Mouse (Mus musculus) G1E (cell line): ENCODE measurements around the gene Sorbs2.

Experiments
- CTCF ChIP-seq: IDR thresholded peaks from 2 replicates; pipeline ENCODE4 v1.5.1; 2012; ENCODE audit warnings: low read depth, low read length, inconsistent platforms, mixed read lengths
- GATA1 ChIP-seq: IDR thresholded peaks from 2 replicates; pipeline ENCODE4 v1.6.1; 2012; ENCODE audit warnings: borderline replicate concordance, low read length, inconsistent platforms, mixed read lengths
- GATA2 ChIP-seq: IDR thresholded peaks from 2 replicates; pipeline ENCODE4 v1.6.1; 2012; ENCODE audit warnings: low read depth, low read length, inconsistent platforms, borderline replicate concordance
- POLR2AphosphoS5 ChIP-seq: IDR thresholded peaks from 2 replicates; pipeline ENCODE4 v1.6.1; 2012; ENCODE audit warnings: low read depth, low read length, inconsistent platforms; ENCODE audit not compliant: insufficient replicate concordance
- TAL1 ChIP-seq: conservative IDR thresholded peaks from 2 replicates; pipeline ENCODE4 v1.6.1; 2012; ENCODE audit warnings: low read depth, low read length, inconsistent platforms, mixed read lengths

DNA sequence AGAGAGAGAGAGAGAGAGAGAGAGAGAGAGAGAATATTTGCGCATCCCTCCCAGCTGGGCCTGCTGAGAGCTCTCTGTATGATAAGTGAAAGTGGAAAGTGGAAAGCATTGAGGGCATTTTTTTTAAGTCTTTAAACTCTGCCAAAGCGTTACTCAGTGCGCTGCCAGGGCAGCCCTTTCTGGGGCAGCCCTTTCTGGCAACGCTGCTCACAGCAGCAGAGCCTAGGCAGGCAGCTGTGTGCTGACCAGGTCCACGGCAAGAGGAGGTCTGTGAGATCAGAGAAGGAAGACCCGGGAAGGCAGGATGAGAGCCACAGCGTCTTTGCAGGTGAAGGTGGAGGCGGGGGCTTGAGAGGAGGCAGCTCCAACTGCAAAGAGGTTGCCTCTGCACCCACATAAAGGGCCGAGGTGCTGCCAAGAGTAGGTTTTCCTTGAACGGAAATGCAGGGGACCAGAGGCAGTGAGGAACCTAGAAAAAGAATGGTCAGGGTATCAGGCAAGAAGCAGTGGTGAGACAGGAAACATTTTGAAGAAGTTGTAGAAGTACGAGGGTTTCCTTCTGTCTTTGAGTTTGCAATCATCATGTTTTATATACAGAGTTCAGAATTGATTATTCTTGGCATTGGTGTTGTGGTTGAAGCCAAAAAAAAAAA lies 256.2 kb downstream of the Sorbs2 start:
- no peak for TF ChIP-seq GATA1
- no peak for TF ChIP-seq GATA2
- TF ChIP-seq CTCF = no peak
- TF ChIP-seq POLR2AphosphoS5 = no peak
- TF ChIP-seq TAL1 = no peak
